Mouse (Mus musculus) thymus, adult 2 months (tissue): ENCODE results near the gene Med9.

Source experiments
- CTCF ChIP-seq: fragments of 200-500 bp; IDR thresholded peaks from 2 replicates; pipeline ENCODE4 v1.5.1; 2012; ENCODE audit warnings: mild to moderate bottlenecking, control low read depth, low read length, moderate library complexity, borderline replicate concordance; ENCODE audit not compliant: control insufficient read depth, poor library complexity, insufficient read depth; ENCODE audit errors: extremely low read depth
- POLR2A ChIP-seq: fragments of 200-500 bp; IDR thresholded peaks from 2 replicates; pipeline ENCODE4 v1.6.1; 2012; ENCODE audit warnings: mild to moderate bottlenecking, low read length, control low read depth, moderate library complexity; ENCODE audit not compliant: control insufficient read depth, poor library complexity, insufficient read depth; ENCODE audit errors: extremely low read depth

- TF ChIP-seq POLR2A (no peak), CTCF (no peak)
Observed at GRCm38 (mm10) chr11:59921265-59921664, 26.7 kb upstream of the Med9 start.
